Mouse (Mus musculus): ENCODE data around the gene Ciao2b. TPM values are rescaled to one million over a fixed set of nuclear protein-coding genes. Genes with fewer than 3 reads are reported as not detected.

The Ciao2b gene
- total RNA-seq, 2 experiments from 2014 or later: 24.9 to 35.8 TPM

- peak; percentile 83 to 89 for DNase-seq (ENCODE audit: extremely low spot score in 1 of 2, low spot score in 1 of 2)
Measured at GRCm38 (mm10) chr8:104591133-104591834, 50.5 kb downstream of the Ciao2b start, which contains the start of gene Pdp2. Gene Pdp2, plus strand, starts transcription at chr8:104591451.

- no peak for DNase-seq (ENCODE audit: extremely low spot score in 1 of 2, low spot score in 1 of 2)
Measured at GRCm38 (mm10) chr8:104590284-104590683, 51.5 kb downstream of the Ciao2b start.

Other genes with a start within 250 kb of the Ciao2b start
- gene Cmtm4, start 246.2 kb downstream of the Ciao2b start, total RNA-seq (2021): 10 to 100 TPM; 53.2 to 56.9 TPM
- gene Dync1li2, start 198.9 kb downstream of the Ciao2b start, total RNA-seq (2021): 100 to 1,000 TPM; 234 to 270 TPM
- under 1 TPM; 0.57 to 0.80 TPM for gene Terb1, start 132.1 kb downstream of the Ciao2b start, total RNA-seq (2021)
- 10 to 100 TPM; 44.3 to 46.9 TPM for gene Nae1, start 107.3 kb downstream of the Ciao2b start, total RNA-seq (2021)
- gene Car7, start 107.3 kb downstream of the Ciao2b start, total RNA-seq (2021): 10 to 100 TPM; 14.8 to 26.6 TPM
- 1 to 10 TPM; 7.8 to 8.1 TPM for gene Pdp2, start 50.5 kb downstream of the Ciao2b start, total RNA-seq (2021)
- gene Cdh16, start 17.6 kb downstream of the Ciao2b start, total RNA-seq (2021): not detected
- 1 to 10 TPM; 1.4 to 1.5 TPM for gene Rrad, start 10.6 kb downstream of the Ciao2b start, total RNA-seq (2021)
- not detected for gene Ces2a, start 92.0 kb upstream of the Ciao2b start, total RNA-seq (2021)
- under 1 TPM; 0.16 to 0.30 TPM for gene Ces2b, start 189.6 kb upstream of the Ciao2b start, total RNA-seq (2021)
- gene Ces2c, start 205.1 kb upstream of the Ciao2b start, total RNA-seq (2021): not detected